In the genomic region with DNA sequence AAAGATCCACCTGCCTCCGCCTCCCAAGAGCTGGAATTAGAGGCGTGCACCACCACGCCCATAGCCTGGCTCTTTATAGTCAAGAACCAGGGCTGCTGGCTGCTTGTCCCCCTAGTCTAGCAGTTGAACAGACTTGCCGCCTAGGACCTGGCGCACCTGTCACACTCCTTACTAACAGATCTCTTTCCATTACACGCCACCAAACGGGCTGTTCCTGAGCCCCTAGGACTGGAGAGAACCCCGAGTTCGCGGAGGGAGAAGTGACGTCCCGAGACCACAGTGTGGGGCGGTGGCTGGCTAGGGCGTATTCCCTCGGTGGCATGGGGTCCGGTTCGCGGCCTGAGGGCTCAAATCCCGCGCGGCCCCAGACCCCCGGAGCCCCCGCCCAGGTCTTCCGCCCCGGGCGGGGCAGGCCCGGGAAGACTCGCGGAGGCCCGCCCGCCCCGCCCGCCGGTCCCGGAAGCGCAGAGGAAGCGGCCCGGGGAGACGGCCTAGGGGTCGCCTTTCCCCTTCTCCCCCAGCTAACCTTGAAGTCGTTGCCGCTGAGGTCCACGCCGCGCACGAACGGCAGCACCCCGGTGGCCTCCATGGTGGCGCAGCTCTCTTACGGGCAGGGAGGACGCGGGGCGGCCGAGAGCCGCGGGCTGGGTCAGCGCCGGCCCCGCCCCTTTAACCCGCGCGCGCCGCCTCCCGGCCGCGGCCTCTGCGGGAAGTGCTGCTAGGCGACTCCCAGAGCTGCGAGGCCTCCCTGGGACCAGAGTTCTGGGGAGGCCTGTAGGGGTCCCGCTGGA, we compare ENCODE assay signal across 8 mouse cellular contexts. TPM values are rescaled to one million over a fixed set of nuclear protein-coding genes. Genes with fewer than 3 reads are reported as not detected.
DNase-seq lines count a peak whose midpoint lies in the region; ATAC-seq and TF ChIP-seq lines count a peak whose summit lies in the region.

A gene (minus strand): TSS at position 663 of the 791 bp plus-strand sequence.

- TF ChIP-seq RAD21 in MEL (IDR thresholded peaks at IDR 0.05; ENCODE audit: low read depth, low read length): no peak

- intact Hi-C loops in heart, postnatal 36 days (cut with DNase I): loop anchor here (1.0 to 2.0 kb wide), 2 partner anchors 18 to 26 kb away; no protein-coding TSS in a partner anchor

- peaks cover 5% of the 10 kb centered on the region for H3K79me2 ChIP-seq in MEL (ENCODE audit: control insufficient read depth, insufficient read depth, low read length, poor library complexity)

- H3K4me2 ChIP-seq in forebrain, embryonic 16.5 days (ENCODE audit: low read length): peak within 1 kb of the TSS; percentile 75
- peak within 1 kb of the TSS; percentile 81 for H3K4me2 ChIP-seq in lung, embryonic 16.5 days (ENCODE audit: low read depth, low read length)

- peak within 1 kb of the TSS; percentile 87 for H3K9ac ChIP-seq in MEL (ENCODE audit: control insufficient read depth, low read depth, low read length, poor library complexity, severe bottlenecking)
- H3K9ac ChIP-seq in forebrain, embryonic 16.5 days (replicated peaks; ENCODE audit: low read depth, low read length): peak within 1 kb of the TSS; percentile 95
- peak within 1 kb of the TSS; percentile 90 for H3K9ac ChIP-seq in lung, embryonic 16.5 days (ENCODE audit: low read length)

- no peaks in the 10 kb centered on the region for H3K9me3 ChIP-seq in MEL (replicated peaks; ENCODE audit: insufficient read depth, low read length)
- H3K9me3 ChIP-seq in forebrain, embryonic 16.5 days (ENCODE audit: control insufficient read depth, low read length): no peaks in the 10 kb centered on the region
- H3K9me3 ChIP-seq in lung, embryonic 16.5 days (ENCODE audit: control insufficient read depth, low read length): no peaks in the 10 kb centered on the region

- no peaks in the 10 kb centered on the region for H3K27me3 ChIP-seq in MEL (ENCODE audit: control insufficient read depth in 1 of 2, insufficient read depth in 2 of 2, low read length in 2 of 2)
- H3K27me3 ChIP-seq in forebrain, embryonic 16.5 days (replicated peaks; ENCODE audit: control insufficient read depth, insufficient read depth, low read length): no peaks in the 10 kb centered on the region
- no peaks in the 10 kb centered on the region for H3K27me3 ChIP-seq in lung, embryonic 16.5 days (ENCODE audit: control insufficient read depth, insufficient read depth, low read depth, low read length)

- under 1% methylated on average over 58 of the region's 71 CpGs for WGBS in forebrain, embryonic 16.5 days
- WGBS in lung, embryonic 16.5 days: under 1% methylated on average over 57 of the region's 71 CpGs

- peak within 1 kb of the TSS; percentile 97 for H3K4me3 ChIP-seq in MEL (ENCODE audit: control insufficient read depth in 1 of 2, insufficient read depth in 1 of 2, low read depth in 2 of 2, low read length in 2 of 2)
- peak within 1 kb of the TSS; percentile 91 for H3K4me3 ChIP-seq in forebrain, embryonic 16.5 days (replicated peaks; ENCODE audit: low read length)
- H3K4me3 ChIP-seq in lung, embryonic 16.5 days (ENCODE audit: low read length): peak within 1 kb of the TSS; percentile 90

- TF ChIP-seq CTCF in MEL (IDR thresholded peaks at IDR 0.05 in 2 of 3, conservative IDR thresholded peaks at IDR 0.05 in 1 of 3; ENCODE audit: control insufficient read depth in 1 of 3, insufficient read depth in 1 of 3, low read depth in 2 of 3, low read length in 3 of 3, poor library complexity in 1 of 3, severe bottlenecking in 1 of 3): peak in 2 of 3 experiments; percentile 51 to 71; a peak in 5 of 6 replicates

- H3K4me1 ChIP-seq in MEL (ENCODE audit: control insufficient read depth in 1 of 2, insufficient read depth in 2 of 2, low read length in 2 of 2): peaks cover 3 to 20% of the 10 kb centered on the region in 2 experiments; a peak in 3 of 4 replicates
- H3K4me1 ChIP-seq in forebrain, embryonic 16.5 days (replicated peaks; ENCODE audit: control insufficient read depth, insufficient read depth, low read length): peaks cover 27% of the 10 kb centered on the region
- H3K4me1 ChIP-seq in lung, embryonic 16.5 days (replicated peaks; ENCODE audit: control insufficient read depth, insufficient read depth, low read length): peaks cover 26% of the 10 kb centered on the region

- peak; percentile 86 for DNase-seq in MEL (ENCODE audit: low read depth, low spot score)
- peak; percentile 81 to 90 for DNase-seq in cerebellum, adult 18-20 months
- peak; percentile 90 for DNase-seq in heart, postnatal 36 days
- DNase-seq in layer of hippocampus, adult 8-10 months (ENCODE audit: low spot score in 2 of 2): peak in 1 of 2 experiments; percentile 63
- DNase-seq in ovary, postnatal 10 days (ENCODE audit: low spot score): peak; percentile 56
- peak; percentile 63 to 81 for DNase-seq in thymus, postnatal 10 days (ENCODE audit: low spot score in 2 of 2)

- TF ChIP-seq EP300 in MEL (IDR thresholded peaks at IDR 0.05; ENCODE audit: low read depth in 1 of 2, low read length in 2 of 2): no peak

- H3K27ac ChIP-seq in MEL (ENCODE audit: control insufficient read depth, low read depth, low read length): peak within 1 kb of the TSS; percentile 72
- H3K27ac ChIP-seq in forebrain, embryonic 16.5 days (ENCODE audit: low read length): peak within 1 kb of the TSS; percentile 80
- H3K27ac ChIP-seq in lung, embryonic 16.5 days (ENCODE audit: low read length): peak within 1 kb of the TSS; percentile 78

- peak; percentile 72 to 73; a peak in 2 of 4 replicates for TF ChIP-seq POLR2A in MEL (IDR thresholded peaks at IDR 0.05; ENCODE audit: control insufficient read depth in 1 of 2, insufficient read depth in 1 of 2, low read depth in 1 of 2, low read length in 2 of 2, poor library complexity in 1 of 2)

- ATAC-seq in forebrain, embryonic 16.5 days: peak; percentile 67
- ATAC-seq in lung, embryonic 16.5 days (ENCODE audit: low read depth): peak; percentile 85

- peaks cover 0 to 5% of the 10 kb centered on the region in 2 experiments; a peak in 3 of 4 replicates for H3K36me3 ChIP-seq in MEL (ENCODE audit: control insufficient read depth in 1 of 2, insufficient read depth in 2 of 2, low read length in 2 of 2)
- peaks cover 27% of the 10 kb centered on the region for H3K36me3 ChIP-seq in forebrain, embryonic 16.5 days (ENCODE audit: control insufficient read depth, insufficient read depth)
- H3K36me3 ChIP-seq in lung, embryonic 16.5 days (ENCODE audit: control insufficient read depth, insufficient read depth, low read length): peaks cover 22% of the 10 kb centered on the region

TF ChIP-seq in MEL, 35 proteins besides CTCF, POLR2A, EP300 and RAD21:
- TF ChIP-seq HCFC1 (IDR thresholded peaks at IDR 0.05; ENCODE audit: low read depth, low read length) (peak; percentile 46), TAL1 (IDR thresholded peaks at IDR 0.05; ENCODE audit: low read length) (no peak), SMC3 (IDR thresholded peaks at IDR 0.05; ENCODE audit: low read depth, low read length) (0 out of 2 replicates have a peak, but pooled peaks have one; percentile 0), MXI1 (IDR thresholded peaks at IDR 0.05; ENCODE audit: low read depth, low read length) (peak; percentile 23; the same call in 1 of the 2 replicates), MYB (IDR thresholded peaks at IDR 0.05; ENCODE audit: low read depth, low read length) (no peak), UBTF (IDR thresholded peaks at IDR 0.05; ENCODE audit: borderline replicate concordance, insufficient read depth, low read depth, low read length) (no peak), MEF2A (IDR thresholded peaks at IDR 0.05; ENCODE audit: extremely low read depth, insufficient replicate concordance, low read depth, low read length, poor library complexity, severe bottlenecking) (no peak), SIN3A (IDR thresholded peaks at IDR 0.05; ENCODE audit: low read length) (no peak), ELF1 (IDR thresholded peaks at IDR 0.05; ENCODE audit: low read depth, low read length) (peak; percentile 77; the same call in 1 of the 2 replicates), TBP (IDR thresholded peaks at IDR 0.05; ENCODE audit: low read depth, low read length) (no peak), MYC (IDR thresholded peaks at IDR 0.05; ENCODE audit: low read depth, low read length) (no peak), TCF12 (IDR thresholded peaks at IDR 0.05; ENCODE audit: low read depth, low read length) (peak; percentile 16; the same call in 1 of the 2 replicates), USF1 (IDR thresholded peaks at IDR 0.05; ENCODE audit: low read depth, low read length) (no peak), NRF1 (IDR thresholded peaks at IDR 0.05; ENCODE audit: insufficient read depth, low read depth, low read length, poor library complexity, severe bottlenecking) (0 out of 2 replicates have a peak, but pooled peaks have one; percentile 12), POLR2AphosphoS2 (IDR thresholded peaks at IDR 0.05; ENCODE audit: low read length) (peak; percentile 54; the same call in 1 of the 2 replicates), MAZ (IDR thresholded peaks at IDR 0.05; ENCODE audit: low read depth, low read length) (no peak), GATA1 (IDR thresholded peaks at IDR 0.05; ENCODE audit: low read depth, low read length) (no peak)

RNA-seq across cellular contexts. Expression of the gene that starts here (rescaled TPM):
- total RNA-seq in MEL (2012; rRNA removed): 71.8 and 78.7 TPM in 2 replicates
- polyA plus RNA-seq in MEL (2012; ENCODE audit: insufficient read depth in 1 of 2, insufficient read length in 2 of 2, low read depth in 1 of 2, low replicate concordance in 2 of 2, missing spikeins in 1 of 2): 100 to 1,000 TPM in 1 of 2 experiments, not detected in 1; 111 TPM
- polyA plus RNA-seq in forebrain, embryonic 16.5 days (2015; fragmentation: Nextera tagmentation; extraction: Ambion mirVana): 82.9 and 85.7 TPM in 2 replicates
- 100 to 1,000 TPM; 124 to 126 TPM for total RNA-seq in heart, postnatal 36 days (2021)
- 10 to 100 TPM; 66.4 to 79.1 (median 71.5) TPM for total RNA-seq in layer of hippocampus, adult 8-10 months (2022)
- polyA plus RNA-seq in lung, embryonic 16.5 days (2015; fragmentation: Nextera tagmentation; extraction: Ambion mirVana): 90.8 and 98.7 TPM in 2 replicates
